ENCODE assay signal across 11 mouse cellular contexts in the genomic region with DNA sequence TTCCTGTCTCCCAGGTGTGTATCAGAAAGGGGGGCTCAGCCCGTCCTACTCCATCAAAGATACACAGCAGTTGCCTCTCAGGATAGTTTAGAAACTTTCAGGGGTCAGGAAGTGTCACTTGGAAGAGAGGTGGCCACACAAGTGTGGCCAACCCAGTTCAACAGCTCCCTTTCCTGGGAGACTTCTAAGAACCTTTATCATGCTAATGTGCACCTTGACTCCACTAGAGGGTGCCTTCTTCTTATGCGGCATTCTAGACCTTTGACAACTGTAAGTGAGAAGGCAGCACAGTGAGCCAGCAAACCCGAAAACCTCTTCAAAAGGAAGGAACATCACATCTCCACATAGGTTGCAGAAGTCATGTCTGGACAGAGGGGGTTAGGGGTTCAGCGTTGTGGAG.
DNase-seq lines count a peak whose midpoint lies in the region; ATAC-seq and TF ChIP-seq lines count a peak whose summit lies in the region.
"Had no signal": no experiment of that assay in that cellular context is flagged by ENCODE, and none has a peak within 500 bp of the region (broad histone marks: within the 10 kb centered on the region; RNA-seq: fewer than 3 reads in every experiment).

No protein-coding gene starts in this region.

- ATAC-seq in liver, postnatal 0 days = no peak
- ATAC-seq in liver, embryonic 12.5 days = no peak
- ATAC-seq in kidney, embryonic 15.5 days (replicated peaks; ENCODE audit: low FRiP score) = peak; percentile 60; the same call in 1 of the 2 replicates

- peak; percentile 66 for TF ChIP-seq CTCF in liver, postnatal 0 days (IDR thresholded peaks at IDR 0.05; ENCODE audit: low read depth)

- no peak for TF ChIP-seq EP300 in liver, postnatal 0 days (IDR thresholded peaks at IDR 0.05; ENCODE audit: low read depth)

- WGBS in liver, postnatal 0 days (ENCODE audit: insufficient replicate concordance) = 15% methylated on average over 4 of the region's 4 CpGs
- WGBS in liver, embryonic 12.5 days (ENCODE audit: insufficient replicate concordance) = 9% methylated on average over 4 of the region's 4 CpGs
- WGBS in kidney, embryonic 15.5 days = 25% methylated on average over 4 of the region's 4 CpGs

- no peaks in the 10 kb centered on the region for H3K9me3 ChIP-seq in liver, postnatal 0 days (ENCODE audit: low read length)
- no peaks in the 10 kb centered on the region for H3K9me3 ChIP-seq in liver, embryonic 12.5 days (replicated peaks)
- H3K9me3 ChIP-seq in kidney, embryonic 15.5 days (replicated peaks) = no peaks in the 10 kb centered on the region
- H3K9me3 ChIP-seq: G1E; heart, embryonic 15.5 days; neural tube, embryonic 12.5 days had no signal

- no peaks in the 10 kb centered on the region for H3K4me1 ChIP-seq in liver, postnatal 0 days (ENCODE audit: insufficient read depth)
- no peaks in the 10 kb centered on the region for H3K4me1 ChIP-seq in liver, embryonic 12.5 days
- peaks cover 3% of the 10 kb centered on the region; the same call in 1 of the 2 replicates for H3K4me1 ChIP-seq in kidney, embryonic 15.5 days
- H3K4me1 ChIP-seq: heart, embryonic 15.5 days had no signal

- H3K27ac ChIP-seq in liver, postnatal 0 days (ENCODE audit: low read depth) = no peak overlapping the region
- H3K27ac ChIP-seq in liver, embryonic 12.5 days = no peak overlapping the region
- H3K27ac ChIP-seq in kidney, embryonic 15.5 days = no peak overlapping the region
- H3K27ac ChIP-seq: heart, embryonic 15.5 days; neural tube, embryonic 12.5 days had no signal

- H3K36me3 ChIP-seq in liver, postnatal 0 days (replicated peaks; ENCODE audit: insufficient read depth, low read length) = no peaks in the 10 kb centered on the region
- no peaks in the 10 kb centered on the region for H3K36me3 ChIP-seq in liver, embryonic 12.5 days
- no peaks in the 10 kb centered on the region for H3K36me3 ChIP-seq in kidney, embryonic 15.5 days
- H3K36me3 ChIP-seq: G1E; heart, embryonic 15.5 days had no signal

- DNase-seq in embryo, embryonic 10 days (ENCODE audit: low spot score) = peak; percentile 66
- DNase-seq in embryo, embryonic 9.5 days (ENCODE audit: extremely low spot score) = no peak
- DNase-seq in liver, postnatal 0 days = no peak
- DNase-seq in cerebellum, adult 18-20 months = peak; percentile 21 to 36
- peak; percentile 15 to 56 for DNase-seq in thymus, postnatal 10 days (ENCODE audit: low spot score in 2 of 2)
- DNase-seq in spleen, postnatal 14 days (ENCODE audit: low spot score in 2 of 2) = no peak

- no peaks in the 10 kb centered on the region for H3K27me3 ChIP-seq in liver, postnatal 0 days (ENCODE audit: insufficient read depth, low read length)
- H3K27me3 ChIP-seq in liver, embryonic 12.5 days (replicated peaks) = 0 out of 2 replicates have a peak, but pooled peaks cover 5% of the 10 kb centered on the region
- H3K27me3 ChIP-seq in kidney, embryonic 15.5 days = no peaks in the 10 kb centered on the region
- H3K27me3 ChIP-seq: heart, embryonic 15.5 days; neural tube, embryonic 12.5 days had no signal

- no peak overlapping the region for H3K9ac ChIP-seq in liver, postnatal 0 days (replicated peaks)
- H3K9ac ChIP-seq in liver, embryonic 12.5 days = no peak overlapping the region
- no peak overlapping the region for H3K9ac ChIP-seq in kidney, embryonic 15.5 days
- H3K9ac ChIP-seq: heart, embryonic 15.5 days; neural tube, embryonic 12.5 days had no signal

- H3K4me3 ChIP-seq in liver, postnatal 0 days (ENCODE audit: low read depth, low read length) = no peak overlapping the region
- H3K4me3 ChIP-seq in liver, embryonic 12.5 days = no peak overlapping the region
- no peak overlapping the region for H3K4me3 ChIP-seq in kidney, embryonic 15.5 days (replicated peaks)
- H3K4me3 ChIP-seq: heart, embryonic 15.5 days; neural tube, embryonic 12.5 days had no signal

- H3K4me2 ChIP-seq in liver, postnatal 0 days (ENCODE audit: low read depth, low read length) = no peak overlapping the region
- no peak overlapping the region for H3K4me2 ChIP-seq in liver, embryonic 12.5 days
- no peak overlapping the region for H3K4me2 ChIP-seq in kidney, embryonic 15.5 days
- H3K4me2 ChIP-seq: heart, embryonic 15.5 days; neural tube, embryonic 12.5 days had no signal

Comparison
In these comparisons a context has a peak if more than half of its experiments do, and no peak if none do; other contexts are left out.
1. DNase-seq: peak in embryo, embryonic 10 days (single experiment), cerebellum, adult 18-20 months (2 of 2) and thymus, postnatal 10 days (2 of 2); none in embryo, embryonic 9.5 days (single experiment), liver, postnatal 0 days (single experiment) and spleen, postnatal 14 days (0 of 2).